Mouse (Mus musculus) heart, postnatal 0 days (tissue): ENCODE measurements around the gene March4.

Experiments used
- CTCF ChIP-seq: IDR thresholded peaks from 2 replicates; pipeline ENCODE4 v1.5.1; 2016; ENCODE audit warnings: antibody characterized with exemption, control low read depth, low read depth
- EP300 ChIP-seq: IDR thresholded peaks from 2 replicates; pipeline ENCODE4 v1.6.1; 2016; ENCODE audit warnings: antibody characterized with exemption, low read depth

DNA sequence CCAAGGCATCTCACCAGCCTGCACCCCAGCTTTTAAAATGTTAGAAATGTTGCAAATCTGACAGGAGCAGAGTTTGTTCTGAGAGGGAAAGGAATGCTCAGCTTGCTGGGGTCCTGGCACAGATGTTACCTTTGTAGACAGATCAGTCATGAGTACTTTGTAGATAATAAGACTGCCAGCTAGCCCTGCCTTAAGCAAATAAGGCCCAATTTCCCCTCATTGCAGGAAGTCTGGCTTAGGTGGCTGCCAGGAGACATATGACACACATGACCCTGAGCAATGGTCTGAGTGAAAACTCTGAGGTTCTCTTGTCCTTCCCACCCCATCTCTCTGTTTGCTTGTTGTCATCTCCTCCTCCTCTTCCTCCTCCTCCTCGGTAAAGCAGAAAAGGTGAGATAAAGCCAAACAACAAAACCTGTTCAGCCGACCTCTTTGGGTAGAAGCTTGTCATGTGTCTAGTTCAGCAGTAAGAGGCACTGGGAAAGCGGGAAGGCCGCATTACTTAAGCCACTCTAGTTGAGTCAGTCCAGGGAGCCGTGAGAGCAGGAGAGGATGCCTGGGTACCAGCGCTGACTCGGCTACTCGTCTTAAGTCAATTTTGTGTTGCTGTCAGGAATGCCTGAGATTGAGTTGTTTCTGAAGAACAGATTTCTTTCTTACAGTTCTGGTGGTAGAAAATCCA is 136.9 kb downstream of the March4 start:
- TF ChIP-seq CTCF: no peak
- no peak for TF ChIP-seq EP300
